Mouse (Mus musculus) kidney, adult 9 months (tissue): ENCODE results near the gene Ykt6.
A peak's percentile ranks its signal among the peaks of the same experiment; 100 is the strongest.
"Not testable (repeated sequence)": the region's sequence is repeated elsewhere in the genome, so short reads cannot be mapped to it uniquely, and the experiment has no call there.

ENCODE experiments used
- DNase-seq: peaks from one replicate; pipeline ENCODE4 v3.0.0; 2022

Gene Ykt6

GRCm38 (mm10) chr11:5955546-5956276 lies at the start of gene Ykt6:
Gene Ykt6, plus strand, starts transcription at chr11:5955693.
- DNase-seq, result peak; percentile 96

- no peak for DNase-seq
Measured at GRCm38 (mm10) chr11:5905778-5906518, 49.5 kb upstream of the Ykt6 start.

DNA sequence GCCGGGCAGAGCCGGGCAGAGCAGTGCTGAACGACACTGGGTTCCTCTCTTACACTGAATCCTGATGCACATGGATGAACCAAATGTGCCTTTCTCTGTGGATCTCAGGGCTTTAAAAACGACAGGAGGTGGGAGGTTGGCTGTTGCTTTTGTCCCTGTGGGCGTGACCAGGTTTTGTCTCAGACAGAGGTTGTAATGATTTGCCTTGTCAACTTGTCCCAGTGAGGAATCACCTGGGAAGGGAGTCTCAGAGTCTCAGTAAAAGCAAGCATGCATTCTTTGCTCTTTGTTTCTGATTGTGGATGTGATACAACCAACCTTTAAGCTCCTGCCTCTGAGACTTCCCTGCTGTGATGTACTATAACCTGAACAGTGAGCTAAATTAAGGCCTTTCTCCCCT lies 48.4 kb upstream of the Ykt6 start:
- DNase-seq, result no peak

DNA sequence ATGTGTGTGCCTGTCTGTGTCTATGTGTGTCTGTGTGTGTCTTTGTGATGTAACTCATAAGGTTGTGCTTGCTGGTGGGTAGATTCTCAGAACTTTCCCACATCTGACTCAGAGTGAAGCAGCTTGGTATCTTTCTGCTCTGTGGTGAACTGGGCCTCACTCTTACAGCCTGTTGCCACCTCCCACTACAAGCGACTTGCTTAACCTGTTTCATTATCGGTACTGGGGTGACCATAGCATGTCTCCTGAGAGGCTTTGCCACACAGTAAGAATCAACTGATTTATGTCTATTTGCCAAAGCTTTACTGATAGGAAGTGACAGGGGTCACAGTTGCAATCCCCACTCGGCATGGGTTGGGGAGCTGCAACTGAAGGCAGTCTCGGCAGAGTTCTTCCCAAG lies 46.9 kb upstream of the Ykt6 start:
- DNase-seq, result no peak

DNA sequence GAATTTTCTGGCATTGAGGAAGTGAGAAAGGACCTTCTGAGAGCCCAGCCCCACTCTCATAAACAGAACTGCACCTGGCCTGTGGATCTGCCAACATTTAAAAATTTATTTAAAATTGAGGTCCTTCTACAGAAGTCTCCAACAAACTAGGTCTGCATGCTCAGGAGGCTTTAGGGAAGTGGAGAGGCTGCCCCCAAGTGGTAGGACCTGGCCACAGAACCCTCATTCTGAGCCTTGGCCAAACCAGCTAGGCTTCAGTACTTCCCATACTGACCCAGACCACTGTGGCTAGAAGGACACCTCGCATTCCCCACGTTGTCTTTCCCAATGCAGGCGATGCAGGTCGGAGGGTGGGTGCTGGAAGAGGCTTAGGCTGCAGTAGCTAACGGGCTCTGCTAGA lies 42.9 kb upstream of the Ykt6 start:
- DNase-seq, result peak; percentile 52

- no peak for DNase-seq
Measured at GRCm38 (mm10) chr11:5913256-5913655, 42.2 kb upstream of the Ykt6 start.

DNA sequence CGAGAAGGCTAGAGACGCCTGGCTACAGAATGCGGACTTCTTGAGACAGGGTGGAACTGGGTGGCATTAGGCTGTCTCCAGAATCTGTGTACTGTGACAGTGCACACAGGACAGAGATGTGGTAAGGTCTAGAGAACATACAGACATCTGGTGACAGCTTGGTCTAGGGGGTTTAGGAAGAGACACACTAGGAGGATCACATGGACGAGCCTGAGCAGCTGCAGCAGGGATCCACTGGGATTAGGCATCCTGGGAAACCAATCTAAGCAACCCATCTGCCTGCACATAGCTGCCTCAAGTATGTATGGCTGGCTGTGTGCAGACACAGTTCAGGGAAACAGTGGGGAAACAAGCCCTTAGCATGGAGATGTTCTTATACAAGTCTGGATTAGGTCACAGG lies 41.6 kb upstream of the Ykt6 start:
- DNase-seq, result no peak

DNA sequence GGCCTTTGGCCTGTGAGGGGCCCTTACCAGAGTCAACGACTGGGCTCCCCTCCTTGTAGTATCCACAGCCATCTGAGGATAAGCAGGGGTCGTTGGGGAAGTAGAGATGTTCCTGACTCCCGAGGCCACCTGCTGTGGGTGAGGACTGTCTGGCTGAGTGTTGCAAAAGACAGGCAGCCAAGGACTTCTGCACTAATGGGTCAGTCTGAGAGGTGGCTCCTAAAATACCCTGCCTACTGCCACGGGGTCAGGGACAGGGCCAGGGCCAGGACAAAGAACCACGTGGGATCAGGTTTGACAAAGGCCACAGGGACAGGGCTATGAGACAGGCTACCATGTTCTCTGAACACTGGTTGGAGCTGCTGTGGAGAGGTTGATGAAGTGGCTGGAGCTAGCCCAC lies 40.6 kb upstream of the Ykt6 start:
- DNase-seq, result no peak

GRCm38 (mm10) chr11:5915429-5916177 lies 39.9 kb upstream of the Ykt6 start:
- no peak for DNase-seq

GRCm38 (mm10) chr11:5916178-5916548 lies 39.3 kb upstream of the Ykt6 start:
- DNase-seq, result no peak

DNA sequence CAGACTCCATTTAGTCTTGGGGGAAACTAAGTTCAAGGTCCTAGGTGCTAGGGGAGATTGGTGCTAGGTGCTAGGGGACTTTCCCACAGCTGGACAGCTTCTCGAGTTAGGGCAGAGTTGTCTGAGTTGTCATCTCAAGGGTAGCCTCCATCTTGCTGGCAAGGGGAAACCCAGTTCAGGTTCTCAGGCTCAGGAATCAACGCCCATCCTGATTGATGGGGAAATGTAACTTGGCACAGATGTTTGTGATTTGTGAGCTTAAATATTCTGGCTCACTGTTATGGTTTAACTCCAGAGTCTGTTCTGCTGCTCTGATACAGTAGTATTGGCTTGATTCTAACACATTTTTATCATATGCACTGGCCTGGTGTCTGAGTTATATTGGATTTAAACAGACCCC lies 37.4 kb upstream of the Ykt6 start:
- DNase-seq, result no peak

DNA sequence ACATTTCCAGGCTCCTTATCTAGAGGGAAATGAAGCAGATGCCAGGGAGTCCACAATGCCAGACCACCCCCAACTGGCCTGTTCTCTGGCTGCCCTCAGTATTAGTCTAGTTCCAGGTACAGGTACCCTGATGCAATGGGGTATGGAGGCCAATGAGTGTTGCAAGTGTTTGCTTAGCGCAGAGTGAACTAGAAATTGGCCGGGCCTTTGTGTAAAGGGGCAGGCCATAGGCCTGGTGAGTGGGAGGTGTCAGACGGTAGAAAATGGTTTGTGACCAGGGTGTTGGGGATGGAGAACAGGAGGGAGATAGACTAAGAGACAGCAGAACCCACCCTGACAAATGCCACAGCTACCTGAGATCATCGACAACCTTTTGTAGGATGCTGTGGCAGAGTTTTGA lies 35.9 kb upstream of the Ykt6 start:
- DNase-seq, result no peak

DNA sequence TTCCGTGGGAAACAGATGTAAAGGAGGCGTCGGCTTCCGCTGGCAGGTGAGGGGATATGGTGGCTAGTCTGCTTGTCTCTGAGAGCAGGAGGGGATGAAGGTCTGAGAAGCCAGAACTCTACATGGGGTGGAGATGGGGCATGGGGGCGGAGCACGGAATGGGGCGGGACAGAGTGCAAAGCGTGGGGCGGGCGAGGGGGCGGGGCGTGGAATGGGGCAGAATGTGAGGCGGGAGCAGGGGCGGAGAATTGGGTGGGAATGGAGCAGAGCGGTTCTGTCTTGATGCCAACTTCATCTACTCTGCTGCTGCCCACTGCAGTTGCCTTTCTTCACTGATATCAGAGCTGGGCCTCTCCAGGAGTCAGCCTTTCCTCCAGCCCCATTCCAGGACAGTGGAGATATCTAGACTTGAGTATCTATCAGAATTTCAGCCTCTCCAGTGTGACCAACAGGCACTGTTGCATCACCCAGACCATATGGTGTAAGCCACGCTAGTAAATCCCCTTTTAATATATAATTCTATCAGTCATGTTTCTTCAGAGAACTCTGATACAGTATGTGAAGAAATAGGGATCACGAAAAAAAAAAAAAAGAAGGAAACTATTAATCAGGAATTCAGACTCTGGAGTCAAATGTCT lies 35.1 kb upstream of the Ykt6 start:
- no peak for DNase-seq

- no peak for DNase-seq
Measured at GRCm38 (mm10) chr11:5924699-5925098, 30.8 kb upstream of the Ykt6 start.

DNA sequence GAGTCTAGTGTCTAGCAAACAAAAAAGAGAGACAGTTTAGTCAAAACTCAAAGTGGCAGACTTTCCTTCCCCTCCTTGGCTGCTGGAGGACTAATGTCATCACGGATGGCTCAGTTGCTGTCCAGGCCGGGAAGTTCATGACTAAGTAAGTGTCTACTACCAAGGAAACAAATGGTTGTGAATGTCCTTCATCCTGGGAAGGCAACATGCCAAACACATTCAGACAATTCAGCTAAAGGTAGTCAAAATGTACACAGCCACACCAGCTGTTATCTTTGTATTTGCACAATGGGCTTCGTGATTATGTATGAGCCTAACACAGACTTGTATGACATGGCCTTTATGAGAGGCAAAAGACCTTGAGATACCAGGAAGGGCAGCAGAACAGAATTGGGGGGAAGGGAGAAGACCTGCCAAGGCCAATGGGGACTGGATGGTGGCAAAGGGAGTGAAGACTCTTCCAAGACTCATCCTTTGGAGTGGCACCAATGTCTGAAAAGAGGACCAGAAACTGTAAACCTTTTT lies 28.7 kb upstream of the Ykt6 start:
- DNase-seq, result no peak

DNA sequence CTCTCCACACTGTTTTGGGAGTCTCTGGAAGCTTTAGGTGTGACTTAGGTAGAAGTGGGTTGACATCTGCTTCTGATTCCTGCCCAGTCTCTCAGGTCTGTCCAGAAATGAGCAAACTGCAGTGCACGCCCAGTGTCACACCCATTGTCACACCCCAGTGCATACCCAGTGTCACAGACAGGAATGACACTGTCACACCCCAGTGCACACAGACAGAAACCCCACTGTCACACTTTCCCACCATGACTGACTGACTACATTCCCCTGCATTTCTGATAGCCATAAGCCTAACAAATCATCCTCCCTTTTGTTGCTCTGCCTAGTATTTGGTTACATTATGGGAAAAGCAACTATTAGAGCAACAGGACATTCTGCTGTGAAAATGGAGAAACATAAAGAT lies 24.9 kb upstream of the Ykt6 start:
- DNase-seq, result no peak

- peak; percentile 23 for DNase-seq
Measured at GRCm38 (mm10) chr11:5931947-5932346, 23.5 kb upstream of the Ykt6 start.

DNA sequence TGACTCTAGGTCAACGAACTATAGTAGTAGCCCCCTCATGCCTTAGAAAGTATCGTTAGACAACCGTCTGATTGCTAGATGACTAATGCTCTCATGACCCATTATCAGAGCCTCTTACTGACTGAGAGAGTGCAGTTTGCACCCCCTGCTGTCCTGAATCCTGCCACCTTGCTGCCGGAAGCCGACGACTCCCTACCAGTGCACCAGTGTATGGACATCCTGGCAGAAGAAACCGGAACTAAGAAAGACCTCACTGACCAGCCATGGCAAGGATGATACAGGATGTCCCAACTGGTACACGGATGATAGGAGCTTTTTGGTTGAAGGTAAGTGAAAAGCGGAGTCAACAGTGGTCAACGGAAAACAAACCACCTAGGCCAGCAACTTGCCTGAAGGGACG lies 21.0 kb upstream of the Ykt6 start:
- DNase-seq, result not testable (repeated sequence)

GRCm38 (mm10) chr11:5942966-5943365 lies 12.5 kb upstream of the Ykt6 start:
- no peak for DNase-seq

DNA sequence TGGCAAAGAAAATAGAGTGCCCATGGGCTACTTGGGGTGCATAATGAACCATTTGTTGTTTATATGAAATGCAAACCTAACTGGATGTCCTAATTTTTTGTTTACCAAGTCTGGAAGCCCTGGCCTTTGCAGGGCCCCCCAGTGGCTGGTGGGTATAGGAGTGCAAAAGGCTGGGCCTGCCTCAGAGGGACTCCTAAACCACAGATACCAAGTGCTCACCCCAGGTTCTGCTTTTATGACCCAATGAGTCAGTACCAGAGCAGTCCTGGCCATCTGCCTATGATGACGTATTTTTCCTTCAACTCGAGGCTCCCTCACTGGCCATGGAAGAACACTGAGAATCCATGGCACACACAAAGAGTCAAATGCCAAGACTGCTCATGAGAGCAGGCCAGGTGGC lies 10.4 kb upstream of the Ykt6 start:
- DNase-seq, result no peak

DNA sequence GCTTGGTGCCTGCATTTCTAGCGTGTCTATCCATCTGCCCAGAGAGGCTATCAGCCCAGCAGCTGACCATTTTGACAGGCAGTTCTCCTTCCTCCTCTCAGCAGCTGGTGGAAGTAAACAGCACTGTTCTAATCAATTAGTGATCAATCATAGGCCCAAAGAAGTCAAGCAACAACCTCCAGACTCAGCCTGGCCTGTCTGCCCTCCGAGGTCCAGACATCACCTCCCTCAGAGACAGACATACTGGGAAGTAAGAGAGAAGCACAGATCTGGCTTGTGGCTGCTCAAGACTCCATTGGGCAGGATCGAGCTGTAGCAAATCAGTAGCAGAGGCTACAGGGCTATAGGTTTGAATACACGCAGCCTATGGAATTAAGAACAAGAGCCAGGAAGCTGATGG lies 7.7 kb upstream of the Ykt6 start:
- no peak for DNase-seq

- no peak for DNase-seq
Measured at GRCm38 (mm10) chr11:5948546-5949250, 6.8 kb upstream of the Ykt6 start.
